Mouse (Mus musculus) C2C12 (cell line): ENCODE data around the gene Tnc. TPM values are rescaled to one million over a fixed set of nuclear protein-coding genes. Genes with fewer than 3 reads are reported as not detected.

Experiments
- H3K27me3 ChIP-seq: one replicate; pipeline ENCODE4 v1.6.1; 2011; ENCODE audit not compliant: control insufficient read depth, insufficient read depth, insufficient read length
- H3K36me3 ChIP-seq: one replicate; pipeline ENCODE4 v1.6.1; 2011; ENCODE audit not compliant: control insufficient read depth, insufficient read depth
- H3K4me3 ChIP-seq: one replicate; pipeline ENCODE4 v1.5.1; 2011; ENCODE audit warnings: mild to moderate bottlenecking, control low read depth; ENCODE audit not compliant: poor library complexity, insufficient read depth, severe bottlenecking
- H3K79me2 ChIP-seq: one replicate; pipeline ENCODE4 v1.6.1; 2011; ENCODE audit not compliant: control insufficient read depth, insufficient read depth
- H3K79me3 ChIP-seq: one replicate; pipeline ENCODE4 v1.6.1; 2011; ENCODE audit warnings: low read depth, control low read depth
- H3ac ChIP-seq: one replicate; pipeline ENCODE3; 2011; ENCODE audit warnings: low read depth; ENCODE audit not compliant: control insufficient read depth, insufficient read length
- CEBPB ChIP-seq: IDR thresholded peaks from one replicate; pipeline ENCODE4 v1.6.1; 2011; ENCODE audit warnings: low read depth, mild to moderate bottlenecking, control low read depth, moderate library complexity
- CTCF ChIP-seq: IDR thresholded peaks from one replicate; pipeline ENCODE4 v1.5.1; 2011; ENCODE audit not compliant: control insufficient read depth, insufficient read depth, insufficient read length
- FOSL1 ChIP-seq: IDR thresholded peaks from one replicate; pipeline ENCODE4 v1.8.0; 2011; ENCODE audit warnings: mild to moderate bottlenecking, low read length; ENCODE audit not compliant: poor library complexity, insufficient read depth, severe bottlenecking
- MAX ChIP-seq: IDR thresholded peaks from one replicate; pipeline ENCODE4 v1.6.1; 2011; ENCODE audit warnings: mild to moderate bottlenecking, control low read depth
- MYOD1 ChIP-seq: IDR thresholded peaks from one replicate; pipeline ENCODE4 v1.6.1; 2011; ENCODE audit warnings: low read depth; ENCODE audit not compliant: control insufficient read depth, insufficient read length
- MYOG ChIP-seq: IDR thresholded peaks from one replicate; pipeline ENCODE4 v1.6.1; 2011; ENCODE audit not compliant: control insufficient read depth, insufficient read length; ENCODE audit errors: extremely low read depth
- USF1 ChIP-seq: IDR thresholded peaks from one replicate; pipeline ENCODE4 v1.6.1; 2011; ENCODE audit warnings: low read depth, mild to moderate bottlenecking, control low read depth, moderate library complexity
- polyA plus RNA-seq: library from polyadenylated mRNA; unstranded; fragments of >200 nt; fragmentation: generic; extraction: Trizol; gene quantifications from one replicate; pipeline ENCODE4 v1.2.1, GENCODE M21; 2012; ENCODE audit warnings: missing spikeins

Tnc gene
- polyA plus RNA-seq, 1 experiment: 29.5 TPM

DNA sequence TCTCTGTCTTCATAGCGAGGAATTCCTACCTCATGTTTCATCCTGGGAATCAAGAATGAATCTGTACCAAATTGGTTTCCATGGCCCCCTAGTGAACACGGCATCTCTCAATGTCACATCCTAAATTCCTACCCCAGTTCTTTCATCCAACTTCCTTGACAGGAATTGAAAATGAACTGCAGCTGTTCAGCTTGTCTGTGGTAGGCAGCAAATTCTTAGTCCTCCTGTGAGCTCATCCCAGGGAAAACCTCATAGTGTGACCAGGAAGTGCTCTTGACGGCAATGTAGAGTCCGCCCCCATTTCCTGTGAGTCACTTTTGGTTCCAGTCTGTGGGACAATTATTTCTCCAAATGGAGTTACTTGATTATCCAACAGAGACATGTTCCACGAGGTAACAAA lies 37.0 kb upstream of the Tnc start:
- no peak for TF ChIP-seq MAX
- peak; percentile 41 for TF ChIP-seq FOSL1
- no peak for TF ChIP-seq CTCF
- peak; percentile 93 for TF ChIP-seq MYOD1
- no peak overlapping the region for H3ac ChIP-seq
- H3K79me3 ChIP-seq: no peaks in the 10 kb centered on the region
- no peaks in the 10 kb centered on the region for H3K27me3 ChIP-seq
- H3K4me3 ChIP-seq: no peak overlapping the region
- no peaks in the 10 kb centered on the region for H3K36me3 ChIP-seq
- no peaks in the 10 kb centered on the region for H3K79me2 ChIP-seq

DNA sequence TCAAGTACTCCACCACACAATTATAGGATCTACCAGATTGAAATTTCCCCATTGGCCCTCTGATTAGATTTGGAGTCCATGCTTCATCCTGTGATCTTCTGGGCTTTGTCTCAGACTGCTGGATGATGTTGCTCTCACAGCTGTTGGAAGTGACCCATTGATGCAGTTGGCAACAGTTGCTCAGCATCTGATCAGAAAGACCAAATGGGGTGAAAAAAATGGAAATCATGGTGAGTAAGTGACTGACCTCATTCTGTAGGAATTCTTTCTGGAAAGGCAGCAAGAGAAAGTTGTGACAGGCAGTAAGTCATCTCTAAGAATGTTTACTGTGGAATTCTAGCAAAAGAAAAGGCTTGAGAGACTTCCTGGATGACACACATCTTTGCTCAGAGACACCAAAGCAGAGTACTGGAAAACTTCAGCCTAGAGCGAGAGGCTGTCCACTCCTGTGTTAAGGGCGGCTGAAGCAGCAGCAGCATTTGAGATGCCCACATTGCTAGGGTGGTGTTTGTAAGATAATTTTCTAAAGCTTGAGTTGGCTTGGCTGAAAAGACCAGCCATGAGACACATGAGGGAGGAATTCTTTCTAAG lies 31.3 kb upstream of the Tnc start:
- H3K27me3 ChIP-seq: no peaks in the 10 kb centered on the region
- TF ChIP-seq FOSL1 (no peak), MYOD1 (peak; percentile 94), USF1 (peak; percentile 42)
- no peaks in the 10 kb centered on the region for H3K79me2 ChIP-seq
- H3ac ChIP-seq: no peak overlapping the region
- H3K79me3 ChIP-seq: no peaks in the 10 kb centered on the region
- no peak overlapping the region for H3K4me3 ChIP-seq
- no peaks in the 10 kb centered on the region for H3K36me3 ChIP-seq

DNA sequence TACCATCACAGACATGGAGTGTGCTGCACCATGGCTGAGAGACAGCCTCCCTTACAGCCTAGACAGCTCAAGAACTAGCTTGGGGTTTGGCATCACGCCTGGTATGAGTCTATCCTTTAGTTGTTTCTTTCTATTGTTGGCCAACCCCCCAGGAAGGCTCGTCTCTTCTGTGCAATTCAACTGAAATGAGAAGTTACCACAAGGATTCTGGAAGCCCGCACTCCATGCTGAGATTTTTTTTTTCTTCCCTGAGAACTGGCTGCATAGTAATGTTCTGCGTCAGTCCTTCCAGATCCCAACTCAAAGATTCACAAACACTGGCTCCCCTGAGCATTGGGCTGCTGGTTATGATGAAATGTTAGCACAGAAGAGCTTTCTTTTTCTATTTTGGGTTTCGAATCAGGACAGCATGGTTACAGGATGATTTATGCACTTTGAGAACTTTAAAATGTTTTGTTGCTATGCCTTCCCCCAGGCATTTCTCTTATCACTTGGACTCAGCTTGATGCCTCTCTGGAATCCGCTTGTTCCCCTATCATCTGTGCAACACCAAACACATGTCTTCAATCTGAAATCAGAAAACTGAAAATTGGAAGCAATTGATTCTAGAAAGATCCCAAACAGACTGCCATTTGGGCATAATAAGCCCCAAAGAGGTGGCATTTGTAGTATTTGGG lies 29.7 kb upstream of the Tnc start:
- no peaks in the 10 kb centered on the region for H3K79me2 ChIP-seq
- no peaks in the 10 kb centered on the region for H3K79me3 ChIP-seq
- no peaks in the 10 kb centered on the region for H3K27me3 ChIP-seq
- no peaks in the 10 kb centered on the region for H3K36me3 ChIP-seq
- H3K4me3 ChIP-seq: no peak overlapping the region
- TF ChIP-seq USF1 (no peak), MYOG (no peak), CEBPB (peak; percentile 66), MAX (peak; percentile 50), MYOD1 (peak; percentile 51)
- H3ac ChIP-seq: no peak overlapping the region

DNA sequence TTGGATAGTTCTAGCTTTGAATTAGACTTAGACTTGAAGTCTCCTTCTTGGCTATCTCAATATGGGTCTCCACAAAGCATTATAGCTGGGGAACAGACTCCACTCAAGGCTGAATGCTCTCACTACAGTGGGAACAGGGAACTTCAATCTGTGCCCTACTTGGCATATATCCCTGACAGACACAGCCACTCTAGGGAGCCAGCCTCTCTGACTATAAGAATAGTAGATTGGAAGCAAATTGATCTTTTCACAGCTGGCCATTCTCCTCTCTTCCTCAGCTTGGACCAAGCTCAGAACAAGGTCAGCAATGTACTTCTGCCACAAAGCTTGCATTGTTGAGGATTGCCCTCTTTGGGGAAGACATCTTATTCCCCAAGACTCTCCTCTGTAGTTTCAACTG lies 27.9 kb upstream of the Tnc start:
- H3K79me2 ChIP-seq: no peaks in the 10 kb centered on the region
- TF ChIP-seq MYOD1 (no peak), MAX (no peak), CEBPB (no peak), CTCF (no peak), FOSL1 (no peak), USF1 (no peak)
- no peak overlapping the region for H3ac ChIP-seq

DNA sequence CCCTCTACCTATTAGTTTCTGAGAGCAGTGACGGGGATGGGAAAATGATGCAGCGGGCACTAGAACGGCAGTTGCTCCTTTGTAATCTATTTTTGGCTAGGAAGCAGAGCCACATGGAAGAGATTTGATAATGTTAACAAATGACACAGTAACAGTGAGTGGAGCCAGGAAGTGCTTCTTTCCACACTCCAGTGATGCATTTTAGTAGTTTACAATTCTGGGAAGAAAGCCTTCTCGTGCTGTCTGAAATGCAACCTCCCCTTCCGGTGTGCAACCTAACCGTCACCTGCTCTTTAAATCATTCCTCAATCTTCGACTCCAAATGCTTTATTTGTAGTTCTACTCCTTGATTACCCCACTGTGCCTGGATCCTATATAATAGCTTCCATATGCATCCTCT lies 20.6 kb upstream of the Tnc start:
- Histone ChIP-seq H3ac (no peak overlapping the region), H3K79me3 (no peaks in the 10 kb centered on the region), H3K79me2 (no peaks in the 10 kb centered on the region), H3K4me3 (no peak overlapping the region), H3K36me3 (no peaks in the 10 kb centered on the region), H3K27me3 (no peaks in the 10 kb centered on the region)
- TF ChIP-seq MAX: no peak
- TF ChIP-seq MYOD1: no peak
- TF ChIP-seq CTCF: no peak
- no peak for TF ChIP-seq CEBPB
- TF ChIP-seq FOSL1: no peak
- TF ChIP-seq MYOG: no peak
- TF ChIP-seq USF1: no peak

More for the DNA sequence above, 27.9 kb upstream of the Tnc start:
- Histone ChIP-seq H3K4me3 (no peak overlapping the region), H3K27me3 (no peaks in the 10 kb centered on the region), H3K36me3 (no peaks in the 10 kb centered on the region), H3K79me3 (no peaks in the 10 kb centered on the region)

DNA sequence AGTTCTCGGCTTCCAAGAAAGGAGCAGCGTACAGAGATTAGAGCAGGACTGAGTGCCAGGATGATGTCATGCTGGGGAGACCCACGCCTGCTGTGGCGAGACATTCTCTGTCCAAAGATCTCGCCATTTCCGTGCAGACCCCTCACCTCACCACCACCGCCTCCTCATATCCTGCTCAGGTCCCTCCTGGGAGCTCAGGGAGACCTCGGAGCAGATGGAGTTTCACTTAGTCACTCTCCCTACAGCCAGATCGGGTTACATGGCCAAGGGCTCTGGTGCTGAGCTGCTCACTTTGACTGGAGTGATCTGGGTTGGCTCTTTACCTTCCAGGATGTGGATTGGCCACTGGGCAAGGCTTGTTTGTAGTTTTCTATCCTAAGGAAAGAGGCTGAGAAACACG lies 18.5 kb upstream of the Tnc start:
- no peak for TF ChIP-seq CTCF
- no peak for TF ChIP-seq MYOG
- peak; percentile 27 for TF ChIP-seq FOSL1
- TF ChIP-seq MYOD1: peak; percentile 75
- Histone ChIP-seq H3K79me3 (no peaks in the 10 kb centered on the region), H3K4me3 (no peak overlapping the region), H3ac (no peak overlapping the region), H3K27me3 (no peaks in the 10 kb centered on the region), H3K36me3 (no peaks in the 10 kb centered on the region), H3K79me2 (no peaks in the 10 kb centered on the region)
